Mouse (Mus musculus) spleen, adult 18-20 months (tissue): ENCODE measurements around the gene Rbfox2.

ENCODE experiments used
- DNase-seq, 2 experiments: peaks; one replicate each; pipeline ENCODE4 v3.0.0; 2022; ENCODE audit warnings: mixed read lengths in 2 of 2

Gene Rbfox2

GRCm38 (mm10) chr15:77182800-77183199 is 124.0 kb downstream of the Rbfox2 start:
- no peak for DNase-seq

- DNase-seq, result no peak
These were observed 132.8 kb downstream of the Rbfox2 start for GRCm38 (mm10) chr15:77174018-77174417.

- DNase-seq, result no peak
These were observed 134.4 kb downstream of the Rbfox2 start for GRCm38 (mm10) chr15:77172414-77172813.

- no peak for DNase-seq
These were observed 138.0 kb downstream of the Rbfox2 start for GRCm38 (mm10) chr15:77168781-77169180.

- no peak for DNase-seq
These were observed 140.5 kb downstream of the Rbfox2 start for GRCm38 (mm10) chr15:77166225-77166732.

GRCm38 (mm10) chr15:77163336-77163735 is 143.5 kb downstream of the Rbfox2 start:
- no peak for DNase-seq

- DNase-seq, result no peak
These were observed 143.9 kb downstream of the Rbfox2 start for GRCm38 (mm10) chr15:77162931-77163330.

GRCm38 (mm10) chr15:77161382-77161781 is 145.4 kb downstream of the Rbfox2 start:
- DNase-seq, result no peak

- no peak for DNase-seq
These were observed 146.0 kb downstream of the Rbfox2 start for GRCm38 (mm10) chr15:77160848-77161247.

- DNase-seq, result no peak
These were observed 150.3 kb downstream of the Rbfox2 start for GRCm38 (mm10) chr15:77156525-77156924.

- no peak for DNase-seq
These were observed 152.5 kb downstream of the Rbfox2 start for GRCm38 (mm10) chr15:77154248-77154785.

GRCm38 (mm10) chr15:77153625-77154024 is 153.2 kb downstream of the Rbfox2 start:
- DNase-seq, result no peak

- DNase-seq, result no peak
These were observed 153.7 kb downstream of the Rbfox2 start for GRCm38 (mm10) chr15:77153088-77153546.

- no peak for DNase-seq
These were observed 154.3 kb downstream of the Rbfox2 start for GRCm38 (mm10) chr15:77152336-77153087.

GRCm38 (mm10) chr15:77151816-77152215 is 155.0 kb downstream of the Rbfox2 start:
- DNase-seq, result no peak

- no peak for DNase-seq
These were observed 155.6 kb downstream of the Rbfox2 start for GRCm38 (mm10) chr15:77151178-77151577.

GRCm38 (mm10) chr15:77150424-77150841 is 156.4 kb downstream of the Rbfox2 start:
- DNase-seq, result no peak

- no peak for DNase-seq
These were observed 156.8 kb downstream of the Rbfox2 start for GRCm38 (mm10) chr15:77150000-77150399.

GRCm38 (mm10) chr15:77149551-77149950 is 157.3 kb downstream of the Rbfox2 start:
- no peak for DNase-seq

GRCm38 (mm10) chr15:77146942-77147341 is 159.9 kb downstream of the Rbfox2 start:
- DNase-seq, result no peak

- DNase-seq, result no peak
These were observed 161.8 kb downstream of the Rbfox2 start for GRCm38 (mm10) chr15:77144960-77145359.

- no peak for DNase-seq
These were observed 164.0 kb downstream of the Rbfox2 start for GRCm38 (mm10) chr15:77142787-77143186.

- no peak for DNase-seq
These were observed 164.5 kb downstream of the Rbfox2 start for GRCm38 (mm10) chr15:77142352-77142751.

- DNase-seq, result no peak
These were observed 165.1 kb downstream of the Rbfox2 start for GRCm38 (mm10) chr15:77141711-77142110.
